ENCODE assay signal across 9 mouse cellular contexts in the genomic region with DNA sequence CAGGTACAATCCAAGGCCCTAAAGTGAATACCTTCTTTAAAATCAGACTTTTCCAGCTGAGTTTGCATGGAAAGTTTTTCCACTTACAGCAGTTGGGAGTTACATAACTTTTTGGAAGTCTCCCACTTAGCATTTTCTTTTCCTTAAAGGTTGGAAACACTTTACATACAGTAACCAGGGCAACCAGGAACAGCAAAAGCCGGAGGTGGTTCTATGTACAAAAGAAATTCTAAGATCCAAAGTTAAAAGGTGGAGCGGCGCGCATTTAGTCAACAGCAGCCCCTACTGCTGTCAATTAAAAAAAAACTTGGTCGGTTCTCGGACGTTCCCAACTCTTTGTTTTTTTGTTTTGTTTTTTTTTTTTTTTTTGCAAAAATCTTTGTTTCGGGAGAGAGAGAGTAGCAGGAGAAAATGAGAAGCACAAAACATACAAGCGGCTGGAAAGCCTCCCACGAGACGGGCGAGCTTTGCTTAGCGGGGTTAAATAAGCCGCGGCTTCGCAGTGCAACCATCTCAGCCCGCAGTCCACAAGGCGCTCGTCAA. TPM values are rescaled to one million over a fixed set of nuclear protein-coding genes. Genes with fewer than 3 reads are reported as not detected.
DNase-seq lines count a peak whose midpoint lies in the region; ATAC-seq lines count a peak whose summit lies in the region.
"Had no signal": no experiment of that assay in that cellular context is flagged by ENCODE, and none has a peak within 500 bp of the region (broad histone marks: within the 10 kb centered on the region; RNA-seq: fewer than 3 reads in every experiment).

No protein-coding gene starts in this region.

- WGBS in hindbrain, embryonic 16.5 days: under 1% methylated on average over 19 of the region's 19 CpGs
- WGBS in liver, embryonic 16.5 days (ENCODE audit: insufficient replicate concordance): 0% methylated on average over 19 of the region's 19 CpGs

- peak; percentile 47 for DNase-seq in cerebellum, adult 9-10 months
- no peak for DNase-seq in cerebellum, adult 18-20 months
- DNase-seq in right cerebral cortex, postnatal 36 days (ENCODE audit: low spot score in 2 of 2): peak; percentile 37
- DNase-seq in right cerebral cortex, postnatal 4 days: no peak
- DNase-seq in ovary, postnatal 14 days (ENCODE audit: low spot score): no peak
- DNase-seq in gastrocnemius, postnatal 14 days: no peak

- no peak for ATAC-seq in hindbrain, embryonic 16.5 days
- ATAC-seq in liver, embryonic 16.5 days (ENCODE audit: low read depth): no peak

- intact Hi-C loops in gastrocnemius, postnatal 14 days (cut with DNase I; ENCODE audit: low total_unique reads): no loop called here

- peak overlapping the region; percentile 86 for H3K9ac ChIP-seq in hindbrain, embryonic 16.5 days (ENCODE audit: low read depth, low read length)
- H3K9ac ChIP-seq in liver, embryonic 16.5 days (ENCODE audit: low read depth, low read length): peak overlapping the region; percentile 89

- no peaks in the 10 kb centered on the region for H3K9me3 ChIP-seq in hindbrain, embryonic 16.5 days (ENCODE audit: control insufficient read depth, low read length)
- H3K9me3 ChIP-seq in liver, embryonic 16.5 days (replicated peaks; ENCODE audit: control insufficient read depth, low read length): no peaks in the 10 kb centered on the region

- H3K27ac ChIP-seq in hindbrain, embryonic 16.5 days (ENCODE audit: low read depth, low read length): peak overlapping the region; percentile 93
- H3K27ac ChIP-seq in liver, embryonic 16.5 days (ENCODE audit: low read length): peak overlapping the region; percentile 69

- peaks cover 9% of the 10 kb centered on the region for H3K4me1 ChIP-seq in hindbrain, embryonic 16.5 days (ENCODE audit: control insufficient read depth, insufficient read depth, low read depth, low read length)
- peaks cover 13% of the 10 kb centered on the region for H3K4me1 ChIP-seq in liver, embryonic 16.5 days (ENCODE audit: control insufficient read depth, low read depth, low read length)

- H3K4me3 ChIP-seq in hindbrain, embryonic 16.5 days (ENCODE audit: low read length): peak overlapping the region; percentile 71
- peak overlapping the region; percentile 87 for H3K4me3 ChIP-seq in liver, embryonic 16.5 days (ENCODE audit: low read depth, low read length)

- no peaks in the 10 kb centered on the region for H3K27me3 ChIP-seq in hindbrain, embryonic 16.5 days (replicated peaks; ENCODE audit: control insufficient read depth, insufficient read depth, low read length)
- H3K27me3 ChIP-seq in liver, embryonic 16.5 days (ENCODE audit: control insufficient read depth, insufficient read depth, low read depth, low read length): no peaks in the 10 kb centered on the region

- H3K36me3 ChIP-seq in hindbrain, embryonic 16.5 days (ENCODE audit: control insufficient read depth, insufficient read depth, low read length): no peaks in the 10 kb centered on the region
- H3K36me3 ChIP-seq in liver, embryonic 16.5 days (ENCODE audit: control insufficient read depth, insufficient read depth): peaks cover 8% of the 10 kb centered on the region

- peak overlapping the region; percentile 52 for H3K4me2 ChIP-seq in hindbrain, embryonic 16.5 days (ENCODE audit: low read length)
- H3K4me2 ChIP-seq in liver, embryonic 16.5 days (ENCODE audit: low read depth, low read length): peak overlapping the region; percentile 75

RNA-seq across cellular contexts. Expression of a gene that starts 0.6 kb away (rescaled TPM):
- polyA plus RNA-seq in hindbrain, embryonic 16.5 days (2015; fragmentation: Nextera tagmentation; extraction: Ambion mirVana): 92.7 and 99.0 TPM in 2 replicates
- 43.1 and 47.7 TPM in 2 replicates for polyA plus RNA-seq in liver, embryonic 16.5 days (2015; fragmentation: Nextera tagmentation; extraction: Ambion mirVana)
- 10 to 100 TPM; 43.7 to 44.7 TPM for total RNA-seq in gastrocnemius, postnatal 14 days (2021)

RNA-seq across cellular contexts. Expression of a gene that starts 23.0 kb away (rescaled TPM):
- not detected in 2 replicates for polyA plus RNA-seq in hindbrain, embryonic 16.5 days (2015; fragmentation: Nextera tagmentation; extraction: Ambion mirVana)
- not detected in 2 replicates for polyA plus RNA-seq in liver, embryonic 16.5 days (2015; fragmentation: Nextera tagmentation; extraction: Ambion mirVana)
- not detected for total RNA-seq in gastrocnemius, postnatal 14 days (2021)
- total RNA-seq: left cerebral cortex, postnatal 10 days had no signal

RNA-seq across cellular contexts. Expression of a gene that starts 27.7 kb away (rescaled TPM):
- polyA plus RNA-seq in hindbrain, embryonic 16.5 days (2015; fragmentation: Nextera tagmentation; extraction: Ambion mirVana): 35.4 and 37.1 TPM in 2 replicates
- polyA plus RNA-seq in liver, embryonic 16.5 days (2015; fragmentation: Nextera tagmentation; extraction: Ambion mirVana): 17.0 and 17.4 TPM in 2 replicates
- total RNA-seq in gastrocnemius, postnatal 14 days (2021): 1 to 10 TPM; 6.0 to 7.6 TPM

RNA-seq across cellular contexts. Expression of a gene that starts 27.8 kb away (rescaled TPM):
- polyA plus RNA-seq in hindbrain, embryonic 16.5 days (2015; fragmentation: Nextera tagmentation; extraction: Ambion mirVana): 185 and 200 TPM in 2 replicates
- polyA plus RNA-seq in liver, embryonic 16.5 days (2015; fragmentation: Nextera tagmentation; extraction: Ambion mirVana): 137 and 154 TPM in 2 replicates
- total RNA-seq in gastrocnemius, postnatal 14 days (2021): 100 to 1,000 TPM; 142 to 154 TPM

RNA-seq across cellular contexts. Expression of a gene that starts 42.6 kb away (rescaled TPM):
- not detected in 2 replicates for polyA plus RNA-seq in hindbrain, embryonic 16.5 days (2015; fragmentation: Nextera tagmentation; extraction: Ambion mirVana)
- polyA plus RNA-seq in liver, embryonic 16.5 days (2015; fragmentation: Nextera tagmentation; extraction: Ambion mirVana): not detected in 2 replicates
- not detected for total RNA-seq in gastrocnemius, postnatal 14 days (2021)
- total RNA-seq: left cerebral cortex, postnatal 10 days had no signal

Comparison
In these comparisons a context has a peak if more than half of its experiments do, and no peak if none do; other contexts are left out.
1. DNase-seq: peak in cerebellum, adult 9-10 months (single experiment) and right cerebral cortex, postnatal 36 days (2 of 2); none in cerebellum, adult 18-20 months (0 of 2), right cerebral cortex, postnatal 4 days (single experiment), ovary, postnatal 14 days (single experiment) and gastrocnemius, postnatal 14 days (single experiment).